Mouse (Mus musculus) erythroid progenitor cell, adult 5-6 weeks (primary cell): Measurements from ENCODE around the gene Adamtsl2. TPM values are rescaled to one million over a fixed set of nuclear protein-coding genes. Genes with fewer than 3 reads are reported as not detected.

ENCODE experiments used
- ATAC-seq: replicated peaks from 2 replicates; pipeline ENCODE4 v1.8.0; 2016; ENCODE audit warnings: moderate number of reproducible peaks, mild to moderate bottlenecking, moderate TSS enrichment, inconsistent platforms; ENCODE audit not compliant: poor library complexity, low FRiP score, severe bottlenecking
- total RNA-seq, 2 experiments: library from RNA; stranded (forward) in 1 of 2; stranded (reverse) in 1 of 2; fragments of 150-400 nt in 1 of 2; fragments of 186-747, 209-891 nt in 1 of 2; gene quantifications; 2 replicates each; pipeline versions ENCODE4 v1.2.3 to v1.2.4; 2015 to 2017; ENCODE audit warnings: low replicate concordance in 2 of 2

The Adamtsl2 gene
- total RNA-seq, 2 experiments from 2014 or later, result not detected

DNA sequence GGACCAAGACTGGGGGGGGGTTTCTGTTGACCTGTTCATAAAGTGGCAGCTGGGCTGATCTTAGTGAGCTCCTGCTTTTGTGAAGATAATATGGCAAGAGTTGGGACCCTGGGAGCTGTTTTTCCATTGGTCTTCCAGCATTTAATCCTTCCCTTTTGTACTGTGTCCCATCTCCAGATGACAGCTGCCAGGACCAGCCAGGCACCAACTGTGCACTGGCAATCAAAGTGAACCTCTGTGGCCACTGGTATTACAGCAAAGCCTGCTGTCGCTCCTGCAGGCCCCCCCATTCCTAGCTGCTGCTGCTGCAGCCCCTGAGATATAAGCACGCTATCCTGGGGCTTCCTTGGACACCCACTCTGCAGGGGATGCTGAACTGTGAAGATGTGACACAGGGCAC is 29.0 kb downstream of the Adamtsl2 start:
- ATAC-seq, result no peak

DNA sequence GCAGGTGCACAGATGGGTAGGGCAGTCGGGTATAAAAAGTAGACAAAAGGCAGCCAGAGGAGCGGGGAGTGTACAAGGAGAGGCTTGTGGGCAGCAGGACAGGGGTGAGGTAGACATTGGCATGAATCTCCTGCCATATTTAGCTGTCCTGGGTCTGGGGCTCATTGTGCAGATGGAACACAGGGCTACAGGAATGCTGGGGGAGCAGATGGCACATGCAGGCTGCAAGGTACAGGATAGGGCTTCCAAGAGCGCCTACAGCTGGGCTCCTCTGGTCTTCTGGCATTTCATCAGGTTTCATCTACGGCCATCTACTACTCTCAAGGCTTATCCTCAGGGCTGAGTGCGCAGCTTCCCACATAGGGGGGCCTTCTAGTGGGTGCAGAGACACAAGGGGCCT is 29.9 kb downstream of the Adamtsl2 start:
- no peak for ATAC-seq

DNA sequence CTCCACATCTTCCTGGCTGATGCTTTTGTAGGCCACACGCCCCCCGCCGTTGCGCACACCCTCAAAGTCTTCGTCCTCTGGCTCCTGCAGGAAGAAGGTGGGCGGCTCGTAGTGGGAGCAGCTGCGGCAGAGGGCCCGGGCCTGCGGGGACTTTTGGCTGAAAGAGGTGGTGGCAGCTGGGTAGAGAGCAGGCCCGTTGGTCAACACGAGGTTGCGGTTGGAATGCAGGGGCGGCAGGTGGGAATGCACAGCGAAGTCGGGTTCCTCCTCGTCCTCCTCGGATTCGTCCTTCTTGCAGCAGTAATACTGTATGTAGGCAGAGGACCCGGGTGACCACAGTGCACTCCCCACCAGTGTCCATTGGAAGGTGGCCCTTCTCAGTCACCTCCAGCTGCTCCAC is 33.4 kb downstream of the Adamtsl2 start:
- ATAC-seq, result no peak

DNA sequence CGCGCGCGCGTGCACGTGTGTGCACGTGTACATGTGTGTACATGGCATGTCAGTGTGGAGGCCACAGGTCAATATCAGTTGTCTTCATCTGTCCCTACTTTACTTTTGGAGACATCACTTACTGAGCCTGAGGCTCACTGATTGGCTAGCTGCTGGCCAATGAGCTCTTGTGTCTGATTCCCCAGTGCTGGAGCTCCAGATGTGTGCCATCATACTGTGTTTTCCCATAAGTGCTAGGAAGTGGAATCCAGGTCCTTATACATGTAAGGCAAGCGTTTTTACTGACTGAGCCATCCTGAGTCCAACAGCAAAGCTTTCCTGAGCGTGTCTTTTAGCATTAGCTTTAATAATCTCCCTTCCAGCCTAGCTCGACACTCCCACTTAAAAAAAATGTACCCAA is 35.0 kb downstream of the Adamtsl2 start:
- no peak for ATAC-seq

DNA sequence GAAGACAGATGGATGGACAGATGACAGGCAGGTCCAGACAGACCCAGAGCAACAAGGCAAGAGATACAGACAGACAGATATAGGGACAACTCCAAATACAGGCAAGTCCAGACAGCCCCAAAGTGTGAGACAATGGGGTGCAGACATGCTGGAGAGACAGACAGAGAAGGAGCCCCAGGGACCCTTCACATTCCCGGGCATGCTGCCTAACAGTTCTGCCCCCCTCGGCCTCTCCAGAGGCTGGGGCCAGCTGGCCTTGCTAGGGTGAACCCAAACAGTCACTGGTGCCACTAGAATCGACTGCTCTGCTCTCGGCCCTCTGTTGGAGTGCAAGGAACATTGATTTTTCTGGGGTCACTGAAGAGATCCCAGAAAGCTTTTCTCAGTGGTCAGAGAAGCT is 39.3 kb downstream of the Adamtsl2 start:
- no peak for ATAC-seq

DNA sequence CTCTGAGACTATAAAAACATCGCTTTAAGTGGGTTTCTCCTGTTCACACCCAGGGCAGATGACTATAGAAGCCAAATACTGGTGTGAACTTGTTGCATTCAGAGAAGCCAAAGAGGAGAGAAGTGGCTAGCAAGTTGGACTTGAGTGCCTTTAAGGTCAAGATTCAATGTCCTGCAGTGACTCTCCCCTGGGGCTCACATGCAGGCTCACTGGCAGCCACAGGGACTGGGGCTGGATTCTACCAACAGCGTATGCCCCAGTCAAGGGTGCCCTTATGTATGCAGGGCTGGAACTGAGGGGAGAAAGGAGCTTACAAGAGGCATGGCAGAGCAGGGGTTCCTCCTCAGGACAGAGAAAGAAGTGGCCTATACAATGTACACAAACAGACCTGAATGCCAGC is 40.6 kb downstream of the Adamtsl2 start:
- ATAC-seq, result no peak

DNA sequence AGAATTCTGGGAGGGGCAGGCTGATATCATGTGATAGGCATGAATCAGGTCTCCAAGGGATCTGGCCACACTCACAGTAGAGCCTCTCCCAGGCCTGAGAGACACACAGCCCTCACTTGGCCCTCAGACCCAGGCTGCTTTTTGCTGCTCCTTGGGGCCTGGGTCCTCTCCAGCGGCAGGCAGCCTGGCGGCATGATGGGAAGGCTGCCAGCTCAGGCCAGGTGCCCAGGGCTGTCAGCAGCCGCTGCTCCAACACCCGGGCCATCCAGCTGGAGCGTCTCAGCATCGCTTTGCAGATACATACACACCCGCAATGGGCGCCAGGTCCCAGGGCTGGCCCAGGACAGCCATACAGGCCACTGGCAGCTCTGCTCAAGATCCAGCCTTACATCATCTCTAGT is 41.1 kb downstream of the Adamtsl2 start:
- ATAC-seq, result no peak

DNA sequence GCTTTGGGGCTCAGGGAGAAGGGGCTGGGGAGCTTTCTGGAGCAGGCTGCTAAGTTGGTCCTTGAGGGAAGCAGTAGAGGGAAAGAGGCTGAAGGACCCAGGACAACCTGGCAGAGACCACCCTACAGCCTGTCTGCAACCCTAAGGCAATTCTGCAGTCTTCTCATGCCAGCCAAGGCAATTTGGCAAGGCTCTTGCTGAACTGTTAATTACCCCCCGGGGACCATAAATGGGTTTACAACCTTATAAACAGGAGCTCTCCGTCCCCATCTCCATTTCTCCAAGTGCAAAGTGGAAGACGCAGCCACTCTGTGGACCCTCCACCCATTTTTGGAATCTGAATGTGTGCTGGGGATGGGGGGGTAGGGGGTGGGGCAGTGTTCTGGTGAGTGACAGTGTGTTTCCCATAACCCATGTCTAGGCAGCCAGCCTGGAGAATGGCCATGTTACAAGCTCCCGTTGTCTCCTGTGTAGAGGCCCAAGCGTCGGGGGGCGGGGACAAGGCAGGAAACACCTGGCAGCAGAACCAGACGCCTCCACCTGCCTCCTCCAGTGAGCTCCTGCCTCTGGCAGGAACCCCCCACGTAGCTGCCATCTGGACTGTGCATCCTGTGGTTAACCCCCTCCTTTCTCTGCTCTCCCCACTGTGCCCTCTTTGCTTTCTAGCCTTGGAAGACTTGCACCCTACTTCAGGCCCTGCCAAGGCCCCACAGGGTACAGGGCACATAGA is 42.6 kb downstream of the Adamtsl2 start:
- no peak for ATAC-seq

DNA sequence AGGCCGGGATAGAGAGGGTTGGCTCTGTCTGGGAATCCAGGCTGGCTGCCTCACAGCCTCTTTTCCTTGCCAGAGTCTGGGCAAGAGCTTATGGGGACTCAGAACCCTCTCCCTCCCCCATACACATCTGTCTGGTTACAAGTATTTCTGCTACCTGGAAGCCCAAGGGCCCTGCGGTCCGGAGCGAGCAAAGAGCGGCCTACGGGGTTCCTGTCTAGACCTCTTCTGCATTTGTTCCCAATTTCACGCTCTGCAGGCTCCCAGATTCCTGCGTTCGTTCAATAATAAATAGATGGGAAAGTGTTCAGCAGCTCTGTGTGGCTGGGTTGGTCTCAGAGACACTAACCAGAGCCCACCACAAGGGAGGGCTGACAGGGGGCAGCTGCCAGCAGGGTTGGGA is 43.4 kb downstream of the Adamtsl2 start:
- ATAC-seq, result no peak

DNA sequence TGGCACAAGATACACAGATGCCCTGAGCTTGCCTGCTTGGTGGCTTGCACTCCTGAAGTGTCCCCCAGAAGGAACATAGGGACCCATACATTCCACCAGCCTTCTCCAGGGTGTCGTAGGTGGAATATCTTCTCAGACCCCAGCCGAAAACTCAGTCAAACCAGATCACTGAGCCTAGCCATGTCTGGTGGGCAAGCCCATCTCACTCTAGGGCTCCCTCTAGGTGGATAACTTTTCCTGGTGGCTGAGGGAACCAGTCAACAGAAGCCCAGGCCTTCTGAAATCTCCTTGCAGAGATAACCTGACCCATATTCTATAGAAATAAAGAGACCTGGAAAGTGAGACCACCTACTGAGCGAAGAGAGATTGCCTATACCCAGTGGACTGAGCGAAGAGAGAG is 43.9 kb downstream of the Adamtsl2 start:
- ATAC-seq, result no peak

DNA sequence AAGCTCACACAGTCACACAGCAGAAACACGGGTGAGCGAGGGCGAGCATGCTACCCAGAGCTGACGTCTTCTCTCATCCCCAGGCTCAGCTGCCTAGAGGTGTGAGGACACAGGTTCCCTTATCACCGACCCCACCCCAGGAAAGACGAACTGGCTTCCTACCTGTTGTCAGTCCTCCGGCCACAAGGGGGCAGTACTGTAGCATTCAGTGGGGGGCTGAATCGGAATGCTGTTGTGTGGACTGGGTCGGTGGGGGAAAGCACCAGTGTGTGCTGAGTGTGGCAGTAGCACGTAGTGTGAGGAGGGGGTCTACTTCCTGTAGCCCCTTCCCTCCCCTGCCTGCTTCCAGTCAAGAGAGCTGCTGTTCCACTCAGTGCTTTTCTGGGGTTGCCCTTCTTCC is 46.8 kb downstream of the Adamtsl2 start:
- no peak for ATAC-seq

DNA sequence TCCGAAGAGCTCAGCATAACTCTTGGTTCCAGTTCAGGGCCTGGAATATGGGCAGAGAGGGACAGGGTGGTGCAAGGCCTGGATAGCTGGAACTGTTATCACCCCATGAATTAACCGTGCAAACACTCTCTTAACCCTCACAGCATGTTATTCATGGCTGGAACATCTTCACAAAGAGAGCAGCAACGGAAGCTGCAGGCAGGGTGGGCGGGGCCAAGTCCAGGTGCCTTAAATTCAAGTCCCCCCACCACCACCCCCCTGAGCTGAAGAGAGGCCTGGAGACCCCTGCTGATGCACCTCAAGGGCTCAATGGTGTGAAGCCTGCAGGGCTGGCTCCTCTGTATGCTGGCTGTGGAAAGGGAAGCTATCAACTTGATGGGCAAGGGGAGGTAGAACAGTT is 47.3 kb downstream of the Adamtsl2 start:
- ATAC-seq, result no peak

DNA sequence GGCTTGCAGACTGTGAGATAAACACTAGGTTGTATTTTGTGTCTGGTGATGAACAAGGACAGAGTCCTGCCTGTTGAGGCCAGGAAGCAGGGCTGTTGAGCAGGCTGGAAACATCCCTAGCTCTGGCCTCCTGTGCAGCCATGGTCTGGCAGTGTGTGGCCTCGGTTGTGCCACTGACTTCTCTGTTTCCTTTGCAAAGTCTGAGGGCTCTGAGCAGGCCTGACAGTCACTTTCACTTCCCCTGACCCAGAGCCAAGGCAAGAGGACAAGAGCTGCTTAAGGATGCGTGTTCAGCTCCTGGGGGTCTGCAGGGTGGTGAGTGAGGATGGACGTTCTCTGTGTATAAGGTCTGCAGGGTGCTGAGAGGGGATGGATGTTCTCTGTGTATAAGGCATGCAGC is 49.8 kb downstream of the Adamtsl2 start:
- no peak for ATAC-seq

DNA sequence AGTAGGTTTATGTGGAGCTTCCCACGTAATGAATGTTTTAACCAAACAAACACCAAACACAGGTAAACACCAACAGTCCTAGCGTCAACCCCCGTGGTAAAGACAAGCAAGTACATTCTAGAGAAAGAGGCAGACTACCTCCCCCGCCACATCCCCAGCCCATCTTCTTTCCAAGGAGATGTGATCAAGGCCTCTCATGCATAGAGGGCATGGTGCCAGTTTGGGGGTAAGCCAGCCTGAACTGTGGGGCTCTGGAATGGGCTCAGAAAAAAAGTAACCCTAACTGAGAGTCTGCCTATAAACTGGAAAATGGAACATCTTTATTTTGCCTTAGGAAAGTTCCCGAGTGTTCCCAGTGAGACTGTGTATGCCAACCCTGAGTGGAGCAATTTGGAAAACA is 56.8 kb downstream of the Adamtsl2 start:
- ATAC-seq, result no peak

DNA sequence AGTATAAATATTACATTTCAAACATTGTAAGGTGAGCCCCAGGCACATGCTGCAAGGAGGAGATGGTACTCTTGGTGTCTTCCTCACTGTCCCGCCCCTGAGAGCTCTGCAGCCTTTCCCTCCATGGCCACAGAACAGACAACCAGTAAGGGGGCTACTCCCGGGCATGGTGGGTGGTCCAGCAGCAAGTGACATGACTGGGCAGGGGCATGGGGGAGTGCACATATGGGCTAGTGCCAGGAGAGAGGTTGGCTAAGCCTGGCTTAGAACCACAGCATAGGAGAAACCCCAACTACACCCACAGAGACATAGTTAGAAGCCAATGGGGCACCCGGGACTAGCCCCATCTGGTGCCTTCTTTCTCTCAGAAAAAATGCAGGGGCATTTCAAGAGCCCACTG is 57.2 kb downstream of the Adamtsl2 start:
- no peak for ATAC-seq

DNA sequence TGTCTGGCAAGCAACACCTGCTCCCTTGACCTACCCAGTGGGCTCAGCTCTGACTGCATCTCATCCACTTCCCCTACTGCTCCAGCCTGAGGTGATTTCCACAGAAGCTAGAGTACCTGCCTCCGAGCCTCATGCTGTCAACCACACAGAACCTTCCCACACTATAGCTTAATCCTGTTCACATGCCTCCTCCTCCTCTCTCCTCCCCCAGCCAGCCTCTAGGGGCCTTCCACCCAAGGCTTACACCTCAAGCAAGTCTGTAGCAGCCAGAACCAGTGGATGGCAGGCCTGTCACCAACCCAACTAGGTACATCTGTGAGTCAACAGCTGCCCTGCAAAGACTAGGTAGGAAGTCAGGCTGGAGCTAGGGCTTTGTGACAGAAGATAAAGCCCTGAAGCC is 57.6 kb downstream of the Adamtsl2 start:
- ATAC-seq, result no peak

DNA sequence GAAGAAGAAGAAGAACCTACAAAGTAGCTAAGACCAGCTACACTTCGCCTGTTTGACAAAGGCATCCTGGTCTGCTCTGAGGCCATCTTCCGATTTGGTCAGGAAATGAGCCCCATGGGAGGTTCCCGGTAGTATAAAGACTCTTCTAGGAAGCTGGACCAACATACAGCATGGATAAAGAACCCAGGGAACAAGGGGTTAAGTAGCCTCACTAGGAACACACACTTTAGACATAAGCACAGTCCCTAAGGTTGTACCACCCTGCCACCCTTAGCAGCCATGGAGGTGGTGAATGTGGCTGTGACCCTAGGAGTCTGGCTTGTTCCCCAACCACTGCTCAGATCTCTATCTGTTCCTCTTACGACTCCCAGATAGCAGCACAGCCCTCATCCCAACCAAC is 59.2 kb downstream of the Adamtsl2 start:
- no peak for ATAC-seq

DNA sequence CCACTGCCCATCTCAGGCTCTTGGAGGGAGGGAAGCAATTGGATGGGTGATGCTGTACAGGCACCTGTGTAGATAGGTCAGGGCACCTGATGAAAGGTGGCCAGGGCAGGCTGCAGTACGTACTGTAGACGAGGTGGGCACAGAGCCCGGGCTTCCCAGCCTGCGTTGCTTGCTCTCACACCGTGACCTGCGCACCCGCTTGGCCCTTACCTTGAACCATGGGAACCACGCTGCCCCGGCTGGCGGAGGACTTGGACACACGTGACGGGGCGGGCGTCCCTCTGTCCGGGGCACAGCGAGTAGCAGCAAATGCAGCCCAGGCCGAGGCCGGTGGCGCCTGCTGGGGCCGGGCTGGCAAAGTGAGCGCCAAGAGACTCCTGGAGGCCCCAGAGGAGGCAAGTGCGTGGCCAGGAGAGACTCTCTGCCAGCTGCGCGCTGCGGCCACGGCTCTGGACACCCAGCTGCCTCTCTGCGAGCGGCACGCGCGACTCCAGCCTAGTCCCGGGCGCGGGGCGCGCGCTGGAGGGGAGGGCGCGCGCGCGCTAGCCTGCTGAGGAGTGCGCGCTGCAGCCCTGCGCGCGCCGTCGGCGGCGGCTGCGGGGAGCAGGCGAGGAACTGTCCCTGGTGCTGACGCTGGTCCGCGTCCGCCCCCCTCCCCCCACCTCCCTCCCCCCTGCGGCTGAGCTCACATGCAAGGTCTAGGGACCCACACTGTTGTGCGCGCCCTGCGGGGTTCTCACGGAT is 62.9 kb downstream of the Adamtsl2 start, which contains the start of gene Fam163b:
Gene Fam163b, minus strand, starts transcription at position 542 of the 744 bp plus-strand sequence.
- no peak for ATAC-seq

DNA sequence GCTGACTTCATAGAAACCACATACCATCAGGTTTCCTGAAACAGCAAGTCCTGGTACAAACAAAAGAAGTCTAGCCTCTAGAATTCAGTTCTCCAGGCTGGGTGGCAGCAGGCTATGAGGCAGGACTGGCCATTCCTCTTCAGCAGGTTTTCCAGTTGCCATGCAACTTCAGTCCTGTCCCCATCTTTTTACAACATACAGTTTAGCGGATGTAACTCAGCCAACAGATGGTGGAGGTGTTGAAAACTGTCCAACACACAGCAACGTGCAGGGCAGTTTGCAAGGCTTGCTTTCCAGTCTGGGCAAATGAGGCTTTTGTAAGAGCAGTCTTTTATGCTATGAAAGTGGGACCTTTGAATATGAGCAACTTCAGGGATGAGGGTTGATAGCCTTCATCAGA is 65.8 kb downstream of the Adamtsl2 start:
- ATAC-seq, result no peak

DNA sequence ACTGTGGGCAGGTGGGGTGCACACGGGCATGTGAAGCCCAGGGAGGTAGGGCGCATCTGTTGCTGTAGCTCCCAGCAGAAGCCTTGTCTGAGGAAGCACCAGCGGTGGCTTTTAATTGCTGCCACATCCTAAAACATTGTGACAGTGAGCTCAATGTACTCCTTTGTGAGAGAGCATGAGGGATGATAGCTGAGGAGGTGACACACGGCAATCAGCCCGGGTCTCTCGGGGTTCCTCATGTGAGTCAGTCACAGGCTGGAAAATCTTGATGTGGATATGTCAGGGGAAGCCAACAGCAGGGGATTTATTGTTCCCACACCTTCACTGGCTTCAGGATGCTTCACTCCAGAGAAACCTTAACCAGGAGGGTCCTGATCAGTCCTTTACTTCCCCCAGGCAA is 67.7 kb downstream of the Adamtsl2 start:
- ATAC-seq, result no peak

DNA sequence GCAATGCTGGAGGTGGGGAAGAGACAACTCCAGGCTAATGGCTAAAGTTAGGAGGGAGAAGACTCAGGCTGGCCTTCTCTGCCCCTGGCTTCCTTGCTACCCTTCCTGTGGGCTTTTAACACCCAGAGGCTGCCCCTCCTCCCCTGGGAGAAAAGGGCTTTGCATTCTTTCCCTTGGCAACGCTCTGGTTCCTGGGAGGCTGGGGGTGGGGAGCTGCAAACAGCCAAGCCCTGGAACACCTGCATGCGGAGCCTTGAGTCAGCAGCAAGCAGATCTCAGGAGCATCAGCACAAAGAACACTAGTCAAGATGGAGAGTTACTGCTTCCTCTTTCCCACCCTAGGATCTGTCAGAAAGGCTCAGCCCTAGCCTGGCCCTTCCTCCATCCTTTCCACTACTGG is 70.3 kb downstream of the Adamtsl2 start:
- ATAC-seq, result no peak
